Mouse (Mus musculus) spleen, adult 2 months (tissue): Measurements from ENCODE around the gene Cyren.

Experiments used
- CTCF ChIP-seq: fragments of 200-500 bp; IDR thresholded peaks from 2 replicates; pipeline ENCODE4 v1.5.1; 2011; ENCODE audit warnings: mild to moderate bottlenecking, inconsistent platforms; ENCODE audit not compliant: insufficient read depth, insufficient read length, insufficient replicate concordance; ENCODE audit errors: extremely low read depth
- POLR2A ChIP-seq: fragments of 200-500 bp; IDR thresholded peaks from 2 replicates; pipeline ENCODE4 v1.6.1; 2011; ENCODE audit warnings: low read depth, low read length, inconsistent platforms

DNA sequence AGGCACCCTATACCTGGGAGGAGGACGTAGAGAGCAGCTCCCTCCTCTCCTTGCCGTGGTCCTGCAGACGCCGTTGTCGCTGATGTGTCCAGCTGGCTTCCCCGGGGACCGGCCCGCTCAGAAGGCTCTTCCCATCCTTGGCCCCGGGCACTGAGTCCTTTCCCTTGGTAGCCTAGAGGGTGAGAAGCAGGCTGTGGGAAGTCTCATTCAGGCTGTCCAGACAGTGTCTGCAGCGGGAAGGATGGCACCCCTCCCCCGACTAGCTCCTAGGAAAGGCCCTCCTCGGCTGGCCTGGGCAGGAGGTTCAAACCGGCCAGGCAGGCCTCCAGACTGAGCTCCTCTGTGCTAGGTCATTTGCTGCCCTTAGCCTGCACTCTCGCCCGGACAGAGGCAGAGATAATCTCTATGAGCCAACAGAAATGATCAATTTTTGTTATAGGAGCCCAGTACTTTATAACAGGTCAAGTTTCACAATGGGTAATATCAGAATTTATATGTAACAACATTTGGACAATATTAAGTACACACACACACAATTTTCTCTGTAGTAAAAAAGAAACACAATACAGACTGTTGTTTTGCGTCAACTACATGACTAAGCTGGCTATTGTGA is 18.4 kb upstream of the Cyren start:
- no peak for TF ChIP-seq CTCF
- TF ChIP-seq POLR2A, result no peak
